Mouse (Mus musculus) MEL (cell line): Measurements from ENCODE around the gene Zfp609. TPM values are rescaled to one million over a fixed set of nuclear protein-coding genes. Genes with fewer than 3 reads are reported as not detected.

ENCODE experiments used
- DNase-seq: peaks from one replicate; pipeline ENCODE4 v3.0.0; 2011; ENCODE audit warnings: low read depth, low spot score
- H3K27ac ChIP-seq: 2 replicates; pipeline ENCODE4 v1.5.1; 2012; ENCODE audit warnings: low read depth, mild to moderate bottlenecking, control low read depth, low read length, moderate library complexity; ENCODE audit not compliant: control insufficient read depth
- H3K27me3 ChIP-seq, 2 experiments: fragments of 150-350 bp in 1 of 2; sonication (generic) in 1 of 2; 2 replicates each; pipeline ENCODE4 v1.6.1; 2012; ENCODE audit warnings: low read length in 2 of 2, mild to moderate bottlenecking in 2 of 2, improper control_type of control experiment in 1 of 2, moderate library complexity in 1 of 2; ENCODE audit not compliant: insufficient read depth in 2 of 2, control insufficient read depth in 1 of 2
- H3K36me3 ChIP-seq, 2 experiments: 2 replicates each; pipeline ENCODE4 v1.6.1; 2012 to 2014; ENCODE audit warnings: low read length in 2 of 2, improper control_type of control experiment in 1 of 2, inconsistent platforms in 1 of 2, mild to moderate bottlenecking in 1 of 2; ENCODE audit not compliant: insufficient read depth in 2 of 2, control insufficient read depth in 1 of 2
- H3K4me1 ChIP-seq, 2 experiments: fragments of 150-350 bp in 1 of 2; sonication (generic) in 1 of 2; 2 replicates each; pipeline ENCODE4 v1.6.1; 2012; ENCODE audit warnings: low read length in 2 of 2, improper control_type of control experiment in 1 of 2, mild to moderate bottlenecking in 1 of 2; ENCODE audit not compliant: insufficient read depth in 2 of 2, control insufficient read depth in 1 of 2
- H3K4me3 ChIP-seq, 2 experiments: fragments of 150-350 bp in 1 of 2; sonication (generic) in 1 of 2; 2 replicates each; pipeline ENCODE4 v1.5.1; 2012; ENCODE audit warnings: low read depth in 2 of 2, low read length in 2 of 2, mild to moderate bottlenecking in 2 of 2, moderate library complexity in 2 of 2, control low read depth in 1 of 2, improper control_type of control experiment in 1 of 2; ENCODE audit not compliant: control insufficient read depth in 1 of 2, insufficient read depth in 1 of 2
- H3K79me2 ChIP-seq: 2 replicates; pipeline ENCODE4 v1.6.1; 2012; ENCODE audit warnings: mild to moderate bottlenecking, low read length, moderate library complexity; ENCODE audit not compliant: control insufficient read depth, poor library complexity, insufficient read depth
- H3K9ac ChIP-seq: 2 replicates; pipeline ENCODE4 v1.6.1; 2012; ENCODE audit warnings: low read depth, mild to moderate bottlenecking, control low read depth, low read length, moderate library complexity; ENCODE audit not compliant: control insufficient read depth, poor library complexity, severe bottlenecking
- H3K9me3 ChIP-seq: fragments of 150-350 bp; sonication (generic); replicated peaks from 2 replicates; pipeline ENCODE4 v1.6.1; 2012; ENCODE audit warnings: mild to moderate bottlenecking, low read length, improper control_type of control experiment, moderate library complexity; ENCODE audit not compliant: insufficient read depth
- BHLHE40 ChIP-seq: IDR thresholded peaks from 2 replicates; pipeline ENCODE4 v1.6.1; 2012; ENCODE audit warnings: low read depth, mild to moderate bottlenecking, inconsistent platforms, low read length, improper control_type of control experiment, borderline replicate concordance
- CHD1 ChIP-seq: IDR thresholded peaks from 2 replicates; pipeline ENCODE4 v1.6.1; 2012; ENCODE audit warnings: low read depth, mild to moderate bottlenecking, inconsistent platforms, low read length, improper control_type of control experiment
- CHD2 ChIP-seq: IDR thresholded peaks from 2 replicates; pipeline ENCODE4 v1.6.1; 2011; ENCODE audit warnings: low read length, improper control_type of control experiment
- E2F4 ChIP-seq: IDR thresholded peaks from 2 replicates; pipeline ENCODE4 v1.6.1; 2011; ENCODE audit warnings: low read depth, low read length, improper control_type of control experiment, borderline replicate concordance
- ELF1 ChIP-seq: IDR thresholded peaks from 2 replicates; pipeline ENCODE4 v1.6.1; 2014; ENCODE audit warnings: low read depth, mild to moderate bottlenecking, inconsistent platforms, low read length, improper control_type of control experiment, moderate library complexity
- ETS1 ChIP-seq: IDR thresholded peaks from 2 replicates; pipeline ENCODE4 v1.6.1; 2012; ENCODE audit warnings: low read depth, mild to moderate bottlenecking, inconsistent platforms, low read length, improper control_type of control experiment, moderate library complexity
- GATA1 ChIP-seq: IDR thresholded peaks from 2 replicates; pipeline ENCODE4 v1.6.1; 2011; ENCODE audit warnings: low read depth, low read length, improper control_type of control experiment
- HCFC1 ChIP-seq: IDR thresholded peaks from 2 replicates; pipeline ENCODE4 v1.6.1; 2012; ENCODE audit warnings: low read depth, mild to moderate bottlenecking, inconsistent platforms, low read length, improper control_type of control experiment, moderate library complexity
- JUND ChIP-seq: IDR thresholded peaks from 2 replicates; pipeline ENCODE4 v1.6.1; 2011; ENCODE audit warnings: low read depth, mild to moderate bottlenecking, improper control_type of control experiment, low read length
- KAT2A ChIP-seq: conservative IDR thresholded peaks from 2 replicates; pipeline ENCODE4 v1.6.1; 2012; ENCODE audit warnings: low read depth, low read length, improper control_type of control experiment, inconsistent platforms
- MEF2A ChIP-seq: IDR thresholded peaks from 2 replicates; pipeline ENCODE4 v1.6.1; 2014; ENCODE audit warnings: low read depth, mild to moderate bottlenecking, inconsistent platforms, low read length, improper control_type of control experiment; ENCODE audit not compliant: poor library complexity, insufficient replicate concordance, severe bottlenecking; ENCODE audit errors: extremely low read depth
- MXI1 ChIP-seq: IDR thresholded peaks from 2 replicates; pipeline ENCODE4 v1.6.1; 2011; ENCODE audit warnings: mild to moderate bottlenecking, low read depth, low read length, improper control_type of control experiment
- MYB ChIP-seq: IDR thresholded peaks from 2 replicates; pipeline ENCODE4 v1.6.1; 2011; ENCODE audit warnings: mild to moderate bottlenecking, low read depth, low read length, improper control_type of control experiment
- NRF1 ChIP-seq: IDR thresholded peaks from 2 replicates; pipeline ENCODE4 v1.6.1; 2014; ENCODE audit warnings: low read depth, mild to moderate bottlenecking, inconsistent platforms, low read length, improper control_type of control experiment, moderate library complexity; ENCODE audit not compliant: poor library complexity, insufficient read depth, severe bottlenecking
- POLR2AphosphoS5 ChIP-seq: IDR thresholded peaks from 2 replicates; pipeline ENCODE4 v1.6.1; 2012; ENCODE audit warnings: low read depth, borderline replicate concordance, mild to moderate bottlenecking, inconsistent platforms, low read length, moderate library complexity, mixed read lengths
- RAD21 ChIP-seq: IDR thresholded peaks from 2 replicates; pipeline ENCODE4 v1.6.1; 2011; ENCODE audit warnings: mild to moderate bottlenecking, low read depth, low read length, improper control_type of control experiment
- SIN3A ChIP-seq: IDR thresholded peaks from 2 replicates; pipeline ENCODE4 v1.6.1; 2012; ENCODE audit warnings: low read length, improper control_type of control experiment, inconsistent platforms
- SMC3 ChIP-seq: IDR thresholded peaks from 2 replicates; pipeline ENCODE4 v1.6.1; 2011; ENCODE audit warnings: low read depth, low read length, improper control_type of control experiment
- TCF12 ChIP-seq: IDR thresholded peaks from 2 replicates; pipeline ENCODE4 v1.6.1; 2014; ENCODE audit warnings: low read depth, mild to moderate bottlenecking, inconsistent platforms, low read length, improper control_type of control experiment, moderate library complexity
- UBTF ChIP-seq: IDR thresholded peaks from 2 replicates; pipeline ENCODE4 v1.6.1; 2012; ENCODE audit warnings: low read depth, mild to moderate bottlenecking, inconsistent platforms, low read length, improper control_type of control experiment, moderate library complexity, borderline replicate concordance; ENCODE audit not compliant: insufficient read depth
- USF1 ChIP-seq: IDR thresholded peaks from 2 replicates; pipeline ENCODE4 v1.6.1; 2014; ENCODE audit warnings: low read depth, mild to moderate bottlenecking, inconsistent platforms, low read length, improper control_type of control experiment, moderate library complexity
- USF2 ChIP-seq, 2 experiments: IDR thresholded peaks; 2 replicates each; pipeline ENCODE4 v1.6.1; 2011 to 2012; ENCODE audit warnings: improper control_type of control experiment in 2 of 2, low read length in 2 of 2, borderline replicate concordance in 1 of 2, inconsistent platforms in 1 of 2, low read depth in 1 of 2, mild to moderate bottlenecking in 1 of 2; ENCODE audit not compliant: insufficient read depth in 1 of 2
- ZMIZ1 ChIP-seq: IDR thresholded peaks from 2 replicates; pipeline ENCODE4 v1.6.1; 2012; ENCODE audit warnings: low read depth, mild to moderate bottlenecking, inconsistent platforms, low read length, improper control_type of control experiment, moderate library complexity
- ZNF384 ChIP-seq: IDR thresholded peaks from 2 replicates; pipeline ENCODE4 v1.6.1; 2012; ENCODE audit warnings: low read depth, mild to moderate bottlenecking, inconsistent platforms, low read length, improper control_type of control experiment
- polyA plus RNA-seq, 2 experiments: library from polyadenylated mRNA; stranded (reverse) in 1 of 2; unstranded in 1 of 2; fragments of >175 nt in 1 of 2; fragments of >200 nt in 1 of 2; gene quantifications; 2 replicates each; pipeline versions ENCODE4 v1.2.1 to v1.2.4; 2012; ENCODE audit warnings: low replicate concordance in 2 of 2, low read depth in 1 of 2; ENCODE audit not compliant: insufficient read length in 2 of 2, insufficient read depth in 1 of 2, missing spikeins in 1 of 2
- total RNA-seq: library from RNA; depleted of rRNA; stranded (reverse); fragments of 300-350 nt; gene quantifications from 2 replicates; pipeline ENCODE4 v1.2.3, GENCODE M21; 2012

Gene Zfp609
- total and polyA plus RNA-seq, 3 experiments, result 2.9 to 26.5 TPM; not detected in 1

DNA sequence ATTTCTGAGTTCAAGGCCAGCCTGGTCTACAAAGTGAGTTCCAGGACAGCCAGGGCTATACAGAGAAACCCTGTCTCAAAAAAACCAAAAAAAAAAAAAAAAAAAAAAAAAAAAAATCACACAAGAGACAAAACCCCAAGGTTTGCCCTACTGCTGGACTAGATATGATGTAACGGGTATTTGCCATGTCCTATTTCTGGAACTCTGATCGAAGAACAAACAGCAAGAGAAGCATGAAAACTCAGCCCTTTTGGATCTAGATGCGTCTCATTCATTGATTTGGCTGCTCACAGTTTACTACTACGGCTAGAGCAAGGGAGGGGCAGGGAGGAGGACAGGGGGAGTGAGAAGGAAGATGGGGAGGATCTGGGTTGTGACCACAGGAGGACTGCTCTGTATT is 5.4 kb downstream of the Zfp609 start:
- Histone ChIP-seq H3K4me1 (peaks cover 7 to 17% of the 10 kb centered on the region in 2 experiments), H3K79me2 (peaks cover 44% of the 10 kb centered on the region)

DNA sequence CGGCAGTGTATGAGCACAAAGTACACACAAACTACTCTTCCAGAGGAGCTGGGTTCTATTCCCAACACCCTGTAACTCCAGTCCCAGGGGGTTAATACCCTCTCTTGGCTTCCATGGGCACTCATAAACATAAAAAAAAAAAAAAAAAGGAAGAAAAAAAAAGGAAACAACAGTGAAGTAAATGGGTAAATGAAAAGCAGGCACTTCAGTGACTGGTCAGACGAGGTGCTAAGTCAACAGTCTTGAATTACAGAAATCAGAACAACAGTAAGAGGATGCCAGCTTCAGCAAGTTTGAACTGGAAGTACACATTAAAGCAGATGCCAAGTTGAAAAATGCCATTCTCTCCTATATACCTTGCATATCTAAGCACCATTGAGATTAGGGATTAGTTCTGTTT is 7.1 kb downstream of the Zfp609 start:
- H3K9me3 ChIP-seq, result no peaks in the 10 kb centered on the region
- no peaks in the 10 kb centered on the region for H3K27me3 ChIP-seq
- DNase-seq, result no peak
- H3K27ac ChIP-seq, result no peak overlapping the region
- TF ChIP-seq CHD2 (no peak), MXI1 (no peak), RAD21 (no peak), NRF1 (no peak), ZNF384 (peak; percentile 57; the same call in 1 of the 2 replicates)
- peaks cover 36% of the 10 kb centered on the region for H3K79me2 ChIP-seq
- no peak overlapping the region for H3K4me3 ChIP-seq
- H3K9ac ChIP-seq, result no peak overlapping the region
- H3K4me1 ChIP-seq, result peaks cover 4 to 10% of the 10 kb centered on the region in 2 experiments
- peaks cover 0 to 21% of the 10 kb centered on the region in 2 experiments; a peak in 2 of 4 replicates for H3K36me3 ChIP-seq

More for the DNA sequence above, 5.4 kb downstream of the Zfp609 start:
- TF ChIP-seq MEF2A (no peak), ETS1 (no peak), ZNF384 (peak; percentile 47; the same call in 1 of the 2 replicates), ELF1 (no peak)
- no peaks in the 10 kb centered on the region for H3K9me3 ChIP-seq
- H3K9ac ChIP-seq, result no peak overlapping the region
- DNase-seq, result no peak
- peaks cover 0 to 25% of the 10 kb centered on the region in 2 experiments; a peak in 2 of 4 replicates for H3K36me3 ChIP-seq
- H3K4me3 ChIP-seq, result no peak overlapping the region
- no peaks in the 10 kb centered on the region for H3K27me3 ChIP-seq
- H3K27ac ChIP-seq, result no peak overlapping the region

DNA sequence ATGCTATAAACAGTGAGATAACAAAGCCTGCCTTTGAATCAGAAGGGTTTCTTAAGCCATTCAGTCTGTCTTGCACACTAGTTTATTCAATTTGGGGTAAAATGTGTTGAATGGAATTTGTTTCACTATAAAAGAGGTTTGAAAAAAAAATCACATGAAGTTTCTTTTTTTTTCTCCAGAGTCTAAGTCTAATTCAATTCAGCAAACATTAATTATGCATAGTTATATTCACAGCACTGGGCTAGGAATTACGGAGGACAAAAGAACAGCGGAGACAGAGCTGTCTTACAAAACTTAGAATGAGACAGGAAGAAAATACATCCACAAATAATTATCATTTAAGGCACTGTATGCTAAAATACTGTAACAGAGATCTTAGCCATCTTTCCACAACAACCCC is 9.0 kb downstream of the Zfp609 start:
- no peak for DNase-seq
- TF ChIP-seq CHD1 (no peak), BHLHE40 (no peak), GATA1 (no peak), USF1 (no peak), SIN3A (no peak), USF2 (IDR thresholded peaks at IDR 0.05; ENCODE audit: borderline replicate concordance in 1 of 2, insufficient read depth in 1 of 2, low read depth in 1 of 2, low read length in 2 of 2) (no peak), POLR2AphosphoS5 (no peak), KAT2A (no peak), SMC3 (no peak), TCF12 (no peak), ELF1 (no peak), UBTF (no peak), ZMIZ1 (no peak), MEF2A (no peak), MYB (no peak), JUND (no peak), HCFC1 (no peak), E2F4 (no peak), RAD21 (no peak)
- Histone ChIP-seq H3K27me3 (no peaks in the 10 kb centered on the region), H3K27ac (no peak overlapping the region), H3K9me3 (no peaks in the 10 kb centered on the region), H3K79me2 (peaks cover 36% of the 10 kb centered on the region), H3K4me3 (no peak overlapping the region), H3K36me3 (peaks cover 0 to 10% of the 10 kb centered on the region in 2 experiments; a peak in 3 of 4 replicates), H3K4me1 (peaks cover 2 to 4% of the 10 kb centered on the region in 2 experiments; a peak in 3 of 4 replicates), H3K9ac (no peak overlapping the region)
